Mouse (Mus musculus): ENCODE data around the gene Hypm.

The Hypm gene

GRCm38 (mm10) chrX:9846628-9847027, at the start of gene Hypm:
Gene Hypm, plus strand, starts transcription at chrX:9846928.
- no peak for DNase-seq (ENCODE audit: low spot score)

DNA sequence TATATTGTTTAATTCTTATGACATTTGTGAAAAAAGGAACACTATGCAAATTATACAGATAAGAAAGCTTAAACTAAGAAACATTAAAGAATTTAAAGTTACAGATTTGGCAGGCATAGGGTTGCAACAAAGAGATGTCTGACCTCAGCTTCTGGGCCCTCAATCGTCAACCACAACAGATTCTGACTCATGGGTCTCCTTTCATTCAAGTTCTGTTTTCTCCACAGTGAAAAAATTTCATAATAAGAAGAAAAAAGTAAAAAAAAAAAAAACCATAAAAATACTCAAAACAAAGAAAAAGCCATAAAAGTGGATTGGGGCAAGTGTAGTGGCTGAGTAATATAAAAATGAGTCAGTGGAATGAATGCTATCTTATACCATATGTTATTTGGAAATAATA, 36.6 kb upstream of the Hypm start:
- peak; percentile 21 for DNase-seq (ENCODE audit: low spot score)

DNA sequence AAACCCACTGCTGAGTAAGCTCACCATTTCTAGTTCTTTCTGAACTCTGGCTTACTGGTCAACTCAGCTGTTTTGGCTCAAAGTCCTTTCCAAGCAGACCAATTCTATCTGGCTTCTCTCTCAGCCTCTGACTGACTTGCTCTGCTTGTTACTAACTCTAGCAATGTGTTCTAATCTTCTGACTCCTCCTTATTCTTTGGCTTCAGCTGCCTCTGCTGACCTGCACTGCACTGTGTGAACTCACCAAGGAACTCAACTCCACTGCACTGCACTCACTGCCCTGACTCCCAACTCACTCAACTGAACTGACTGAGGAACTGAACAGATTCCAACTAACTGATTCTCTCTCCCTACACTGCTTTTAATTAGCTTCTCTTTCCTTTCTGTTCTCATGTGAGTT, 34.3 kb upstream of the Hypm start:
- DNase-seq (ENCODE audit: low spot score), result peak; percentile 38

DNA sequence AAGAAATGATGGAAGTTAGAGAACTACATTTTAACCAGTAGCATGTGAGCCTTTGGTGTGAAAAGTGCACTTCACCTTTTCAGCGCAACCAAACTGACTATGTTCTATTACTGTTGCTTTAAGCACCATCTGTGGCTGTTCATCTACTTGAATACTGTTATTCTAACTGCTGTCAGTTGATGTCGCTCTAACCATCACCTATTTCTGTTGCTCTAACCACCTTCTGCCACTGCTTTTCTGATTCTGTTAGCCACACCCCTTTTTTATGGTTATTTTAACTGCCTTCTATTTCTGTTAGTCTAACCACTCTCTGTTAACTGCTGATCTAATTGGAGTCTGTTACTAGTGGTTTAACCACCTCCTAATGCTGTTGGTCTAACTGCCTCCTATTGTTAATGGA, 11.9 kb upstream of the Hypm start:
- no peak for DNase-seq (ENCODE audit: low spot score)

GRCm38 (mm10) chrX:9849403-9849802, 2.7 kb downstream of the Hypm start, which contains the start of gene H2al3:
Gene H2al3, plus strand, starts transcription at chrX:9849703.
- DNase-seq (ENCODE audit: low spot score), result no peak

- no peak for DNase-seq (ENCODE audit: low spot score)
These were observed 15.1 kb downstream of the Hypm start for GRCm38 (mm10) chrX:9861859-9862258.

DNA sequence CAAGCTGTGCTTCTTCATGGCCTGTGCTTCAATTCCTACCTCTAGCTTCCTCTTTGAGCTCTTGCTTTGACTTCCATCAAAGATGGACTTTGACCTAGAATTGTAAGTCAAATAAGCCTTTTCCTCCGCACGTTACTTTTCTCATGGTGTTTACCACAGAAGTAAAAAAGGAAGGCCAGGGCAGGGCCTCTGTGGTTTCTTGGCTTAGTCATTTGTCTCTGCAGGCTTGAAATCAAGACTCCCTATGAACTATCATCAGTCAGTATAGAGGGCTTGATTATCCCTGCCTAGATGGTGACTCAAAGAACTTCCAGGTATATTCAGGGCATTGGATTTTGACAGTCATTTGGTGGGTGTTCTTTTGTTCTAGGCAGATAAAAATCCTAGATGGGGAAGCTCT, 28.8 kb downstream of the Hypm start:
- no peak for DNase-seq (ENCODE audit: low spot score)

DNA sequence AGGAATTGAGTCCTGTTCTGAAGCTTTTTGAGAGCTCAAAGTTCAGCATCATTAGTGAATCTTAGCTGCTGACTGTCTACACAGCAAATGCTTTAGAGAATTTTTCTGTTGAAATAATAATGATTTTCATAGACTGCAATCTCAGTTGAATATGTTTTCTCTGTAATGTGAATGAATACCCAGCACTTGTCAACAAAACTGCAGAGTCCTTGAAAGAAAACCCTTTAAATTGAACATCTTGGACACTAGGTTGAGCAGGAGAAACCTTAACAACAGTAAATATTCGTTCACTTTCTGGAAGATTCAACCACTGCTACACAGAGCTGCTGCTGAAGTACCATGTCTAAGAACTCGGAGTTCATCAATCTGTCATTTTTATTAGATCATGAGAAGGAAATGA, 38.6 kb downstream of the Hypm start, which contains the start of gene Sytl5:
Sytl5 (plus strand) TSS at position 301 of the 400 bp plus-strand sequence.
- DNase-seq (ENCODE audit: low spot score), result no peak

Data from adipocyte (in vitro differentiated cells).